Mouse (Mus musculus) testis, adult 2 months (tissue): Measurements from ENCODE around the gene Zfp583.

Source experiments
- CTCF ChIP-seq: fragments of 200-500 bp; IDR thresholded peaks from 2 replicates; pipeline ENCODE4 v1.5.1; 2012; ENCODE audit warnings: low read depth, mild to moderate bottlenecking, inconsistent platforms, low read length, moderate library complexity; ENCODE audit not compliant: control insufficient read depth, insufficient read depth, insufficient replicate concordance
- POLR2A ChIP-seq: fragments of 200-500 bp; IDR thresholded peaks from 2 replicates; pipeline ENCODE4 v1.6.1; 2012; ENCODE audit warnings: low read depth, mild to moderate bottlenecking, inconsistent platforms, low read length, moderate library complexity; ENCODE audit not compliant: control insufficient read depth

DNA sequence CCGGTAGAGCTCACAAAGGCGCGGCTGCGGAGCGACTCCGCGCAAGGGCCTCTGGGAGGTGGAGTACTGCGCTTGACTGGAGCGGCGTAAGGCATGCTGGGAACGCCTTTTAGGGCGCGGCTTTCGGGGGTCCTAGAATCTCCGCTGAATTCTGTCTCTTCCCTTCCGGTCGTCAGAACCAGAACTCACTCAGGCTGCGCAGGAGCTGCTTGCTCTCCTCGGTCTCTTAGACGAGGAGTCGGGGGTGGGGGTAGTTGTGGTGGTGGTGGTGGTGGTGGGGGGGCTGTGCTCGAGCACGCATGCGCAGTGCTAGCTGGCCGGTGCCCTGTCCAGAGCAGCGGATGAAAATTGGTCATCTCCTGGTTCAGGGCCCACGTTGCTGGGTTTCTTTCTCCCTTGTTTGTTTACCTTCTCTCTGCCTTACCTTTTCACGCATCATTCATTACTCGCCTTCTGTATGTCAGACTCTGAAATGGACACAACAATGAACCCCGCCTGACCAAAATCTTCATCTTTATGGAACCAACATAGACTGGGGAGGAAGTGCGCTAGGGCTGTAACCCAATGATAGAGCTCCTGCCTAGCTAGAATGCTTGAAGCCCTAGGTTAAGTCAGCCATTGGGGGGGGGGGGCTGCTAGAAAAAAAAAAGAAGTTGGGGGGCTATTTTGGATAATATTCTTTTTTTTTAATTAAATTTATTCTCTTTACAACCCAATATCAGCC lies at the start of gene Zfp583:
- TF ChIP-seq CTCF (no peak), POLR2A (peak; percentile 53)
